Mouse (Mus musculus): ENCODE results near the gene Mfsd4b3. TPM values are rescaled to one million over a fixed set of nuclear protein-coding genes. Genes with fewer than 3 reads are reported as not detected.
A peak's percentile ranks its signal among the peaks of the same experiment; 100 is the strongest.
"Not testable (repeated sequence)": the region's sequence is repeated elsewhere in the genome, so short reads cannot be mapped to it uniquely, and the experiment has no call there.

Mfsd4b3 gene
- total RNA-seq (2015; ENCODE audit: low replicate concordance): not detected in 2 replicates
- not detected in 2 replicates for total RNA-seq (2017; ENCODE audit: low replicate concordance)

GRCm38 (mm10) chr10:39959761-39960440 is at the start of gene Mfsd4b3:
Gene Mfsd4b3, minus strand, starts transcription at chr10:39960153.
- ATAC-seq (replicated peaks; ENCODE audit: low FRiP score, poor library complexity, severe bottlenecking): peak; percentile 91

GRCm38 (mm10) chr10:40009591-40009990 is 49.6 kb upstream of the Mfsd4b3 start:
- no peak for ATAC-seq (replicated peaks; ENCODE audit: low FRiP score, poor library complexity, severe bottlenecking)

GRCm38 (mm10) chr10:40008847-40009246 is 48.9 kb upstream of the Mfsd4b3 start:
- not testable (repeated sequence) for ATAC-seq (replicated peaks; ENCODE audit: low FRiP score, poor library complexity, severe bottlenecking)

- ATAC-seq (replicated peaks; ENCODE audit: low FRiP score, poor library complexity, severe bottlenecking): no peak
These were observed 48.0 kb upstream of the Mfsd4b3 start for GRCm38 (mm10) chr10:40007953-40008352.

- ATAC-seq (replicated peaks; ENCODE audit: low FRiP score, poor library complexity, severe bottlenecking): no peak
These were observed 47.0 kb upstream of the Mfsd4b3 start for GRCm38 (mm10) chr10:40006963-40007362.

GRCm38 (mm10) chr10:40000746-40001145 is 40.8 kb upstream of the Mfsd4b3 start:
- ATAC-seq (replicated peaks; ENCODE audit: low FRiP score, poor library complexity, severe bottlenecking): no peak

GRCm38 (mm10) chr10:39991155-39991554 is 31.2 kb upstream of the Mfsd4b3 start:
- no peak for ATAC-seq (replicated peaks; ENCODE audit: low FRiP score, poor library complexity, severe bottlenecking)

GRCm38 (mm10) chr10:39986466-39986865 is 26.5 kb upstream of the Mfsd4b3 start, which contains the start of gene Mfsd4b5:
Gene Mfsd4b5, minus strand, starts transcription at chr10:39986646.
- ATAC-seq (replicated peaks; ENCODE audit: low FRiP score, poor library complexity, severe bottlenecking): no peak

- no peak for ATAC-seq (replicated peaks; ENCODE audit: low FRiP score, poor library complexity, severe bottlenecking)
These were observed 22.7 kb upstream of the Mfsd4b3 start for GRCm38 (mm10) chr10:39982604-39983003.

GRCm38 (mm10) chr10:39978231-39978630 is 18.3 kb upstream of the Mfsd4b3 start:
- no peak for ATAC-seq (replicated peaks; ENCODE audit: low FRiP score, poor library complexity, severe bottlenecking)

- ATAC-seq (replicated peaks; ENCODE audit: low FRiP score, poor library complexity, severe bottlenecking): no peak
These were observed 17.4 kb upstream of the Mfsd4b3 start for GRCm38 (mm10) chr10:39977346-39977745.

GRCm38 (mm10) chr10:39975771-39976170 is 15.8 kb upstream of the Mfsd4b3 start:
- ATAC-seq (replicated peaks; ENCODE audit: low FRiP score, poor library complexity, severe bottlenecking): no peak

GRCm38 (mm10) chr10:39974982-39975381 is 15.0 kb upstream of the Mfsd4b3 start:
- no peak for ATAC-seq (replicated peaks; ENCODE audit: low FRiP score, poor library complexity, severe bottlenecking)

- ATAC-seq (replicated peaks; ENCODE audit: low FRiP score, poor library complexity, severe bottlenecking): no peak
These were observed 7.6 kb upstream of the Mfsd4b3 start for GRCm38 (mm10) chr10:39967512-39967911.

- ATAC-seq (replicated peaks; ENCODE audit: low FRiP score, poor library complexity, severe bottlenecking): no peak
These were observed 2.0 kb upstream of the Mfsd4b3 start for GRCm38 (mm10) chr10:39961906-39962305.

- ATAC-seq (replicated peaks; ENCODE audit: low FRiP score, poor library complexity, severe bottlenecking): no peak
These were observed 479 bp upstream of the Mfsd4b3 start for GRCm38 (mm10) chr10:39960441-39960822.

- no peak for ATAC-seq (replicated peaks; ENCODE audit: low FRiP score, poor library complexity, severe bottlenecking)
These were observed 1.7 kb downstream of the Mfsd4b3 start for GRCm38 (mm10) chr10:39958266-39958665.

- ATAC-seq (replicated peaks; ENCODE audit: low FRiP score, poor library complexity, severe bottlenecking): no peak
These were observed 3.5 kb downstream of the Mfsd4b3 start for GRCm38 (mm10) chr10:39956340-39956878.

GRCm38 (mm10) chr10:39955163-39955562 is 4.8 kb downstream of the Mfsd4b3 start:
- no peak for ATAC-seq (replicated peaks; ENCODE audit: low FRiP score, poor library complexity, severe bottlenecking)

GRCm38 (mm10) chr10:39949377-39949954 is 10.5 kb downstream of the Mfsd4b3 start:
- ATAC-seq (replicated peaks; ENCODE audit: low FRiP score, poor library complexity, severe bottlenecking): no peak

- ATAC-seq (replicated peaks; ENCODE audit: low FRiP score, poor library complexity, severe bottlenecking): not testable (repeated sequence)
These were observed 12.8 kb downstream of the Mfsd4b3 start for GRCm38 (mm10) chr10:39947195-39947594.
